Mouse (Mus musculus): ENCODE data around the gene Psmb8.

DNA sequence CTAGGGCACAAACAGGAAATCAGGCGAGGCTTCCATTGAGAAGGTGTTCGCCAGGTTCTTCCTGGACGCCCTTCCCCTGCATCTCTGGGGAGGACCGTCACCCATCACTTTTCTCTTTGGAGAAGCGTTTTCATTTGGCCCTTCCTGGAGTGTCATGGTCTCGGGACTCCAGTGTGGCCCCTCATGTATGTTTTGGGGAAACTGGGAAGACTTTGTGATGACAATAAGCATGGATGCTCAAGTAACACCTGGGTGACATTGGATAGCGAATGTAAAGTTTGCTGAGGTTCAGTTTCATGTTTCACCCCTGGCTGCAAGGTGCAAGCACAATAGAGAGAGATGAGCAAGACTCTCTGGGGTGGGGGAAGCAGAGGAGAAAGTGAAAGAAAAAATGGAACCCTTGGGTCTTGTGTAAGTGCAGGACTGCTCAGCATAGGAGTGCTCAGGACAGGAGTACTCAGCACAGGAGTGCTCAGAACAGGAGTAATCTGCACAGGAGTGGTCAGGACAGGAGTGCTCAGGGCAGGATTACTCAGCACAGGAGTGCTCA is 4.1 kb downstream of the Psmb8 start:
- TF ChIP-seq POLR2A (IDR thresholded peaks at IDR 0.05; ENCODE audit: borderline replicate concordance, extremely low read depth, low read depth, low read length) (no peak), CTCF (IDR thresholded peaks at IDR 0.05; ENCODE audit: insufficient read depth, low read length) (no peak)

Data from lung, adult 2 months (tissue).